Mouse (Mus musculus) gastrocnemius, postnatal 25 days (tissue): ENCODE data around the gene 0610010K14Rik. TPM values are rescaled to one million over a fixed set of nuclear protein-coding genes. Genes with fewer than 3 reads are reported as not detected.

Experiments used
- microRNA-seq, 2 experiments: library from miRNA; unstranded; fragments of <30 nt; microRNA quantifications; one replicate each; pipeline ENCODE4 v1.2.0; 2021; ENCODE audit warnings: borderline replicate concordance in 2 of 2
- total RNA-seq, 2 experiments: library from RNA; stranded (reverse); gene quantifications; 1 replicate in 1 of 2; 2 replicates in 1 of 2; pipeline ENCODE4 v1.2.3; 2021

The 0610010K14Rik gene
- total RNA-seq, 2 experiments from 2014 or later: 26.9 to 36.2 TPM

Small RNA genes lying within 50 kb of the gene (microRNA-seq; reads per million reads assigned to microRNA genes)
- gene Mir195a: 2,979 to 4,297 reads per million in 2 experiments
- 0 reads per million in 2 experiments for gene Mir497
- 0 reads per million in 2 experiments for gene Mir497b

Other genes starting within 250 kb of the 0610010K14Rik start
- gene Gabarap, start 246.8 kb downstream of the 0610010K14Rik start, total RNA-seq: 100 to 1,000 TPM; 148 to 170 TPM
- 10 to 100 TPM; 15.0 to 16.1 TPM for gene Phf23, start 242.1 kb downstream of the 0610010K14Rik start, total RNA-seq
- gene Dvl2, start 237.3 kb downstream of the 0610010K14Rik start, total RNA-seq: 1 to 10 TPM; 3.7 to 4.1 TPM
- 100 to 1,000 TPM; 342 to 380 TPM for gene Acadvl, start 222.5 kb downstream of the 0610010K14Rik start, total RNA-seq
- gene Dlg4, start 221.0 kb downstream of the 0610010K14Rik start, total RNA-seq: 1 to 10 TPM; 5.6 to 6.9 TPM
- not detected for gene Asgr1, start 183.8 kb downstream of the 0610010K14Rik start, total RNA-seq
- not detected for gene Asgr2, start 145.3 kb downstream of the 0610010K14Rik start, total RNA-seq
- gene Mgl2, start 107.6 kb downstream of the 0610010K14Rik start, total RNA-seq: 1 to 10 TPM; 2.5 to 3.6 TPM
- gene Clec10a, start 81.7 kb downstream of the 0610010K14Rik start, total RNA-seq: 1 to 10 TPM; 1.3 to 4.3 TPM
- gene Slc16a11, start 25.2 kb downstream of the 0610010K14Rik start, total RNA-seq: not detected
- under 1 TPM; 0.10 to 0.88 TPM for gene Slc16a13, start 16.9 kb downstream of the 0610010K14Rik start, total RNA-seq
- gene Bcl6b, start 8.1 kb downstream of the 0610010K14Rik start, total RNA-seq: 1 to 10 TPM; 4.1 to 6.2 TPM
- gene Gm21988, start 1.9 kb upstream of the 0610010K14Rik start, total RNA-seq: 1 to 10 TPM; 2.4 to 3.0 TPM
- 100 to 1,000 TPM in 1 of 2 experiments, 10 to 100 TPM in 1; 96.1 to 126 TPM for gene Rnasek, start 1.9 kb upstream of the 0610010K14Rik start, total RNA-seq
- gene Alox12, start 17.4 kb upstream of the 0610010K14Rik start, total RNA-seq: under 1 TPM; 0.67 to 0.80 TPM
- gene Alox12e, start 84.7 kb upstream of the 0610010K14Rik start, total RNA-seq: not detected
- under 1 TPM in 1 of 2 experiments, not detected in 1; 0.91 TPM for gene Alox15, start 114.1 kb upstream of the 0610010K14Rik start, total RNA-seq
- 10 to 100 TPM; 15.5 to 18.5 TPM for gene Pelp1, start 172.1 kb upstream of the 0610010K14Rik start, total RNA-seq
- gene Arrb2, start 194.7 kb upstream of the 0610010K14Rik start, total RNA-seq: 1 to 10 TPM; 7.5 to 9.0 TPM
- 1 to 10 TPM; 5.6 to 6.2 TPM for gene Med11, start 214.0 kb upstream of the 0610010K14Rik start, total RNA-seq
- gene Zmynd15, start 221.5 kb upstream of the 0610010K14Rik start, total RNA-seq: under 1 TPM; 0.38 to 0.97 TPM
- gene Cxcl16, start 222.1 kb upstream of the 0610010K14Rik start, total RNA-seq: 1 to 10 TPM; 1.3 to 2.0 TPM